Mouse (Mus musculus) heart, postnatal 0 days (tissue): ENCODE measurements at regions not wholly inside any gene's neighbourhood (a gene's known extent, or its start where the extent isn't known, plus 50 kb on each side); places are given as distances from the start of the nearest gene placed in this dataset.
"Not testable (repeated sequence)": the region's sequence is repeated elsewhere in the genome, so short reads cannot be mapped to it uniquely, and the experiment has no call there.

ENCODE experiments used
- CTCF ChIP-seq: IDR thresholded peaks from 2 replicates; pipeline ENCODE4 v1.5.1; 2016; ENCODE audit warnings: antibody characterized with exemption, control low read depth, low read depth
- EP300 ChIP-seq: IDR thresholded peaks from 2 replicates; pipeline ENCODE4 v1.6.1; 2016; ENCODE audit warnings: antibody characterized with exemption, low read depth

DNA sequence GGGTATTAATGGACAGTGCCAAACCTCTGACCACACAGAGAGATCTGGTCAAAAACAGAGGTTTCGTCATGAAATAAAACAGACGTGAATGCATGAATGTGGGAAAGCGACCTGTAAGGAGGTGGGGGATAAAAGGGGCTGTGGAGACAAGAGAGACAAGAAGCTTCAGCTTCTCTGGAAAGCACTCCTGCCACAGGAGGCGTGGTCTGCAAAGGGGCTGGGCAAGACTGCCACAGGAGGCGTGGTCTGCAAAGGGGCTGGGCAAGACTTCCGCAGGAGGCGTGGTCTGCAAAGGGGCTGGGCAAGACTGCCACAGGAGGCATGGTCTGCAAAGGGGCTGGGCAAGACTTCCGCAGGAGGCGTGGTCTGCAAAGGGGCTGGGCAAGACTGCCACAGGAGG lies 77.6 kb upstream of the Zmat1 start:
- TF ChIP-seq CTCF, EP300: not testable (repeated sequence)
